In the genomic region with DNA sequence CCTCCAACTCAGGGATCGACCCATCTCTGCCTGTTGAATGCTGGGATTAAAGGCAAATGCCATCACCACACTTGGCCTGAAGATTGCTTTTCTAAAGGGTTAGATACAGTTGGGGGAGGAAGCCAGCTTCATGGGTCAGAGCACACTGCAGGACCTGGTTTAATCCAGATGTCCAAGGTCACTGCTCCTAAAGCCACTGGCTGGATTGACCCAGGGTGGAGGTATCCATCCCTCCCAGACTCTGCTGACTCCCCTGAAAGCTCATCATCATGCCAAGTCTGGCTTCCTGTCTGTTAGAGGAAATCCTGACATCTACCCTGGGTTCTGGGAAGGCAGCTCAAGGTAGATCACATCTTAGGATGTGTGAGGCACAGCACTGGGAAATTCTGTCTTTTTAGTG, we compare ENCODE assay signal across 34 mouse cellular contexts. TPM values are rescaled to one million over a fixed set of nuclear protein-coding genes. Genes with fewer than 3 reads are reported as not detected.
"Had no signal": no experiment of that assay in that cellular context is flagged by ENCODE, and none has a peak within 500 bp of the region (broad histone marks: within the 10 kb centered on the region; RNA-seq: fewer than 3 reads in every experiment).

No protein-coding gene starts in this region.

- H3K36me3 ChIP-seq: limb, embryonic 10.5 days; limb, embryonic 12.5 days; limb, embryonic 13.5 days; limb, embryonic 15.5 days; liver, embryonic 12.5 days; liver, embryonic 13.5 days; liver, embryonic 15.5 days; lung, embryonic 15.5 days; midbrain, embryonic 10.5 days; midbrain, embryonic 12.5 days; midbrain, embryonic 13.5 days; midbrain, embryonic 15.5 days; neural tube, embryonic 12.5 days had no signal

- H3K9me3 ChIP-seq: limb, embryonic 10.5 days; limb, embryonic 12.5 days; limb, embryonic 13.5 days; limb, embryonic 15.5 days; liver, embryonic 12.5 days; liver, embryonic 13.5 days; liver, embryonic 15.5 days; lung, embryonic 15.5 days; megakaryocyte, embryonic 14.5 days; midbrain, embryonic 10.5 days; midbrain, embryonic 12.5 days; midbrain, embryonic 13.5 days; midbrain, embryonic 15.5 days; neural tube, embryonic 12.5 days had no signal

- H3K4me3 ChIP-seq: limb, embryonic 10.5 days; limb, embryonic 12.5 days; limb, embryonic 13.5 days; limb, embryonic 15.5 days; liver, embryonic 12.5 days; liver, embryonic 13.5 days; liver, embryonic 15.5 days; lung, embryonic 15.5 days; megakaryocyte, embryonic 14.5 days; midbrain, embryonic 10.5 days; midbrain, embryonic 12.5 days; midbrain, embryonic 13.5 days; midbrain, embryonic 15.5 days; myocyte; neural tube, embryonic 12.5 days had no signal

- H3K27me3 ChIP-seq: limb, embryonic 12.5 days; limb, embryonic 13.5 days; limb, embryonic 15.5 days; liver, embryonic 12.5 days; liver, embryonic 15.5 days; lung, embryonic 15.5 days; midbrain, embryonic 15.5 days had no signal

- H3K27ac ChIP-seq: limb, embryonic 10.5 days; limb, embryonic 12.5 days; limb, embryonic 13.5 days; limb, embryonic 15.5 days; liver, embryonic 12.5 days; liver, embryonic 13.5 days; liver, embryonic 14.5 days; liver, embryonic 15.5 days; lung, embryonic 15.5 days; macrophage; midbrain, embryonic 10.5 days; midbrain, embryonic 12.5 days; midbrain, embryonic 13.5 days; midbrain, embryonic 15.5 days; neural tube, embryonic 12.5 days had no signal

- ATAC-seq: liver, embryonic 12.5 days; liver, postnatal 0 days; lung, postnatal 0 days; midbrain, embryonic 13.5 days; midbrain, embryonic 15.5 days; midbrain, embryonic 16.5 days had no signal

- H3K9ac ChIP-seq: limb, embryonic 12.5 days; limb, embryonic 13.5 days; limb, embryonic 15.5 days; liver, embryonic 12.5 days; liver, embryonic 13.5 days; liver, embryonic 14.5 days; liver, embryonic 15.5 days; liver, postnatal 0 days; lung, embryonic 14.5 days; lung, embryonic 15.5 days; midbrain, embryonic 12.5 days; midbrain, embryonic 13.5 days; midbrain, embryonic 15.5 days; neural tube, embryonic 12.5 days had no signal

- DNase-seq: left cerebral cortex, postnatal 4 days; liver; liver, embryonic 13.5 days; liver, postnatal 0 days; lung, adult 18-20 months; lung, adult 2 months; lung, embryonic 14.5 days; lung, postnatal 10 days; lung, postnatal 14 days; lung, postnatal 36 days; lung, postnatal 4 days; midbrain, embryonic 14.5 days had no signal

- H3K4me2 ChIP-seq: limb, embryonic 12.5 days; limb, embryonic 13.5 days; limb, embryonic 15.5 days; liver, embryonic 11.5 days; liver, embryonic 12.5 days; liver, embryonic 13.5 days; liver, embryonic 15.5 days; lung, embryonic 14.5 days; lung, embryonic 15.5 days; midbrain, embryonic 11.5 days; midbrain, embryonic 12.5 days; midbrain, embryonic 13.5 days; midbrain, embryonic 15.5 days; neural tube, embryonic 12.5 days had no signal

RNA-seq across cellular contexts. Expression of gene Xirp1, which starts 24.6 kb away (rescaled TPM):
- polyA plus RNA-seq: limb, embryonic 11.5 days; liver, embryonic 14.5 days; macrophage; midbrain, embryonic 10.5 days; midbrain, embryonic 11.5 days; midbrain, embryonic 12.5 days; midbrain, embryonic 14.5 days; midbrain, embryonic 15.5 days; midbrain, embryonic 16.5 days; midbrain, postnatal 0 days had no signal
